Mouse (Mus musculus): Measurements from ENCODE around the gene Aph1c.

GRCm38 (mm10) chr9:66825990-66826389, 8.5 kb downstream of the Aph1c start:
- peak; percentile 93 for TF ChIP-seq CTCF (IDR thresholded peaks at IDR 0.05; ENCODE audit: low read depth)
- no peak for TF ChIP-seq EP300 (optimal IDR thresholded peaks at IDR 0.05)

All from stomach, postnatal 0 days (tissue).